Mouse (Mus musculus) inflammation-experienced regulatory T-cells, adult 6 months (primary cell): ENCODE data around the gene Krtap28-13. TPM values are rescaled to one million over a fixed set of nuclear protein-coding genes. Genes with fewer than 3 reads are reported as not detected.

Experiments used
- ATAC-seq: one replicate; pipeline ENCODE4 v1.8.0; 2017
- polyA plus RNA-seq, 3 experiments: library from polyadenylated mRNA; unstranded; fragments of 100-300 nt; shearing (Covaris generic); gene quantifications; one replicate each; pipeline ENCODE4 v1.2.1; 2017

Gene Krtap28-13
- polyA plus RNA-seq = not detected

DNA sequence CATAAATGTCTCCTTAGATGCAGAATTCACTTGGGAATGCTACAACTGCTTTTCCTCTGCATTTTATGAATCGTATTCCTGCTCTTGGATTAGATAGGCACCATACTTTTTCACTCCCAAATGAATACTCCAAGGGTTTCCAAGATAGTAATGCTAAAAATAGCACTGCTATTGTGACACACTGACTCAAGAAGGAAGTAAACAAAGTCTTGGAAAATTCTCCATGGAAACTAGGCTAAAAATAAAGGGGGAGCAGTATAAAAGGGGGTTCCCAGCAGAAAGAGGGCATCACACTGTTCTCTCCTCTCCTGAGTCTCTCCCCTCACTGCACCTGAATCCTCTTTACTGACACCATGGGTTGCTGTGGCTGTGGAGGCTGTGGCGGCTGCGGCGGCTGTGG is at the start of gene Krtap28-13:
Gene Krtap28-13, plus strand, starts transcription at position 288 of the 400 bp plus-strand sequence.
- no peak for ATAC-seq

GRCm38 (mm10) chr1:83014477-83014876 is 46.3 kb upstream of the Krtap28-13 start:
- no peak for ATAC-seq

DNA sequence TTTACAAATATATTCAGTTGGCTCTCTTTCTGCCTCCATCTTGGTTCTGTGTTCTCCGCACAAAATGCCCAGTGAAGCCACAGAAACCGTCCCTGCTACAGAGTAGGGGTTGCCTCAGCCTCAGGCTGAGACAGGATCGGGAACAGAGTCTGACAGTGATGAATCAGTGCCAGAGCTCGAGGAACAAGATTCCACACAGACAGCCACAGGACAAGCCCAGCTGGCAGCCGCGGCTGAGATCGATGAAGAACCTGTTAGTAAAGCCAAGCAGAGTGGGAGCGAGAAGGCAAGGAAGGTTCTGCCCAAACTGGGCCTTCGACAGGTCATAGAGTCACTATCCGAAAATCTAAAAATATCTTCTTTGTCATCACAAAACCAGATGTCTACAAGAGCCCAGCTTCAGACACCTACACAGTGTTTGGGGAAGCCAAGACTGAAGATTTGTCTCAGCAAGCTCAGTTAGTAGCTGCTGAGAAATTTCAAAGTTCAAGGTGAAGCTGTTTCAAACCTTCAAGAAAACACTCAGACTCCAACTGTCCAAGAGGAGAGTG is 45.3 kb upstream of the Krtap28-13 start:
- ATAC-seq = no peak

DNA sequence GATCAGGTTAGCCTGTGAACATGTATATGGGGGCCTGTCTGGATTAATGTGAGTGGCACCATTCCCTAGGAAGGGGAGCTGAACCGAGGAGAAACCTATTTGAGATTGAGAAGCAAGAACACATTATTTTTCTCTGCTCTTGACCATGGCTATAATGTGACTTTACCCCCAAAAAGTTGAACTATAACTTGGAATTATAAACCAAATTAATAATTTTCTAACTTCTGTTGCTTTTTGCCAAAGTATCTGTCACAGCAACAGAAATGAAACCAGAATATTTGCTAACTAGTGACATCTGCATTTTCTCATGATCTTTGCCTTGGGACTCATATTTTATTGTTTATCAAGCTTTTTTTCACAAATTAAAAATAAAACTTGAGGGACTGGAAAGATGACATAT is 44.2 kb upstream of the Krtap28-13 start:
- ATAC-seq = no peak

GRCm38 (mm10) chr1:83031950-83032349 is 28.8 kb upstream of the Krtap28-13 start:
- no peak for ATAC-seq

- ATAC-seq = no peak
These were observed 28.2 kb upstream of the Krtap28-13 start for GRCm38 (mm10) chr1:83032508-83032907.

GRCm38 (mm10) chr1:83034509-83034908 is 26.2 kb upstream of the Krtap28-13 start:
- no peak for ATAC-seq

GRCm38 (mm10) chr1:83036892-83037667 is 23.6 kb upstream of the Krtap28-13 start:
- no peak for ATAC-seq

- ATAC-seq = no peak
These were observed 22.5 kb upstream of the Krtap28-13 start, which contains the start of gene Slc19a3 for GRCm38 (mm10) chr1:83038109-83038672. Gene Slc19a3, minus strand, starts transcription at chr1:83038448.

GRCm38 (mm10) chr1:83039080-83039479 is 21.6 kb upstream of the Krtap28-13 start:
- ATAC-seq = no peak

DNA sequence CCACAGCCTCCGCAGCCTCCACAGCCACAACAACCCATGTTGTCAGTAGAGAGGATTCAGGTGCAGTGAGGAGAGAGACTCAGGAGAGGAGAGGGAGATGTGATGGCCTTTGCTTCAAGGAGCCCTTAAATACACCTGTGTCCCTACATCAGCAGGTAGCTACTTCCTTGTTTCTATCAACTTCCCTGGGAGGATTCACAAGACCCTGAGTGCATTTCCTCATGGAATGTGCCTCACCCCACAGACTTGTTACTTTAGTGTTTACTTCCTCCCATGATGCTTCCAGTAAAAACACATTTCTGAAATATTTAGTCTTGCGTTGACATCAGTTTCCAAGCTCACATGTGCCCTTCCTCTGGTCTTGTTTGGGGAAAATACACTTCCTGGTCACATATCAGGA is 18.4 kb upstream of the Krtap28-13 start, which contains the start of gene Krtap28-10:
Gene Krtap28-10, minus strand, starts transcription at position 101 of the 400 bp plus-strand sequence.
- no peak for ATAC-seq

- ATAC-seq = no peak
These were observed 15.8 kb upstream of the Krtap28-13 start, which contains the start of gene Gm47969 for GRCm38 (mm10) chr1:83044882-83045427. Gene Gm47969, plus strand, starts transcription at chr1:83044932.

DNA sequence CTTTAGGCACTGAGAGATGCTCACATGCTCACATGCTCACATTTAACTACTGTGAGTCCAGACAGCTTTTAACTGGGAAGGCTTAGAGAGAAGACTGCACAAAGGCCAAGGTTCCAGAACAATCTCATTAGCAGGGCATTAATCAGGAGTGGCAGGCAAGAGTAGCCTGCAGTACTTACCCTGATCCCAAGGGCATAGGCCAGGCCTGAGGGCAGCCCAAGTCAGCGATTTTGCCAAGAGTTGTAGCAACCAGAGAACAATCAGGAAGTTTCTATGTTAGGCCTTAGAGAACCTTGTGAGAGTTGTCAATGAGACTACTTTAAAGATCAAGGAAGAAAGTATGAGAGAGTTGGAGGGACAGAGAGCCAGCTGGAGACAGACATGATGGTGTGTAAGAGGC is 2.2 kb upstream of the Krtap28-13 start:
- ATAC-seq = no peak

GRCm38 (mm10) chr1:83059278-83059677 is 1.5 kb upstream of the Krtap28-13 start, which contains the start of gene A030005K14Rik:
Gene A030005K14Rik, minus strand, starts transcription at chr1:83059378.
- no peak for ATAC-seq

GRCm38 (mm10) chr1:83064851-83065250 is 4.1 kb downstream of the Krtap28-13 start:
- ATAC-seq = peak; percentile 65

DNA sequence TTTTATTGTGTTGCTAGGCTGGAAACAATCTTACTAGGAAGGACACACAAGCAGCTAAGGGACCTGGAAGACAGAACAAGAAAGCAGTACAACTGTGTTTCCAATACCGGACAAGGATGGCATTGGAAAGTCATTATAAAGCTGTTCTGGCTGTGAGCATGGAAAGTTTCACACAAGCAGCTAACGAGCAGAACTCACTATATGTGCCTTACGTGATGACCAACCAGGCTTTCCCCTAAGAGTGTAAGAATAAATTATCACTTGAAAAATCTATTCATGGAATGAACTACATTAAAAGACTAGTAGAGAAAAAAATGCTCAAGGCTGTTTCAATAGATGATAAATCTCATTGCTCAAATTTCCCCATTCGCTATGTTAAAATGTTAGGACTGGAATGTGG is 5.8 kb downstream of the Krtap28-13 start:
- ATAC-seq = no peak

DNA sequence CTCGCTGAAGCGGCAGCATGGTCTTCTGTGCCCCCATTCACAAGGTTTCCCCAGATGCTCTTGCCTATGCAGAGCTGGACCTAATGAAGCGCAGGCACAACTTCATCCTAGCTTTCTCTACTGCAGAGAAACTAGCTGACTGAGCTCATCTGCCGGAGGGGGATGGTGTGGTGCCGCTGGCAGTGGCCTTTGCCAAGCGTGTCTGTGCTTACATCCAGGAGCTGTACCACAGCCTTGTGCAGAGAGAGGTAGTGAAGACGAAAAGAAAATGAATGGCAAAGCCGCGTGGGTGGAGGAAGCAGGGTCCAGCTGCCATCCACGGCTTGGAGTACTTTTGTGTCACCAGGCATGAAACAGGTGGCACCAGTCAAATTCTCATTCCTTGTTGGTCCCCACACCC is 6.5 kb downstream of the Krtap28-13 start:
- ATAC-seq = no peak

DNA sequence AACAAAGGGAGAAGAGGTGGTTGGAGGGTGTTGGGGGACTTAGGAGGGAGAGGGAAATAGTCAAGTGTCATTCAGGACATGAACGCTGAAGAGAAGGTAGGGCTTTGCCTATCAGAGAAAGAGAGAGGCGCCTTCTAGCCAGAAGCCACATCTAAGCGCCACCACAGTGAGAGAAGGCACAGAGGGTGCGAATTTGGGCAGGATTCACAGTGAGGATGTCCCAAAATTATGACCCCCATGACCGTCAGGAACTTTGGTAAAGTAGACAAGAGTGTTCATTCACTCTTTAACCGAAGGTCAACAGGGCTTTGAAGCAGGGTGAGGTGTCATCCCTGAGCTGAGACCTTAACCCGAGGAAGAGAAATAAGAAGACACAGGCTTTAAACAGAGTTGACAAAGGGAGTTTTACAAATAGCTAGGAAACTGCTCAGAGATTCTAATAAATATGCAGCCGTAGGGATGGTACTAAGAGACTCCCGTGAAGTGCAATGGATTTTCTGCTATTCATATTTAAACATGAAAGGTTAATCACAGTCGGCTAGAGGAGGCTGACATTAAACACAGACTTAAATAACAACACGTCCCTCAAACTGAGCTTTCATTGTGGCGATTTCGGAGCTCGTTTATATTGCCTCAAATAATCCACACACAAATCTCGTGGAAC is 14.9 kb downstream of the Krtap28-13 start:
- ATAC-seq = no peak

DNA sequence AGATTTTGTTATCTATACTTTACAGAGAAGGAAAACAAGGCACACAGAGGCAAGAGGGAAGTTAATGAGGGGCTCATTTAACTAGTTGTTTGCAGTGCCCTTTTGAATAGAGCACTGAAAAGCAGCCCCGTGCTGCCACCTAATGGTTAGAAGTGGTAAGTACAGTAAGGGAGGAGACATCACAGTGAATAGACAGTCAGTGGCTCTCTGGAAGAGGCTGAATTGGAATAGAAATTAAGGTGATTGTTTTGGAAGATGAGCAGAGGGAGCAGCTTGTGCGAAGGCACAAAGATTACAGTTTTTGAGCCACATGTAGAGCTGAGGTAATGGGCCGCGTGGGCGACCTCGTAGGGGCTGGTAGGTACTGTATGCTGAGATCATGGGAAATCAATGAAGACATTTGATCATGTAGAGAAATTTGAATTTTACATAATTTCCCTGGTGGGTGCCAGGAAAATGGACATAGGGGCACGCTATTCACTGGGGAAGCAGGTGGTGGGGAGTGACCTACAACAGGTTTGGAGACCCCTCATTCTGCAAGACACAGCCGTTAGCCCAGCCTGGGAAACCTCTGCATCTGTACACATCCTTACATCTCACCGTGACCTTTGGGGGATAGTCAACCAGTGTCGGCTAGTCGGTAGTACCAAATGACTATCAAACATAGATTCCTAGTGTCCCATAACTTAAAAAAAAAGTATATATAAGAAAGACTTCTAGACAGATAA is 15.6 kb downstream of the Krtap28-13 start:
- peak; percentile 55 for ATAC-seq

- ATAC-seq = peak; percentile 59
These were observed 16.3 kb downstream of the Krtap28-13 start for GRCm38 (mm10) chr1:83077016-83077415.

DNA sequence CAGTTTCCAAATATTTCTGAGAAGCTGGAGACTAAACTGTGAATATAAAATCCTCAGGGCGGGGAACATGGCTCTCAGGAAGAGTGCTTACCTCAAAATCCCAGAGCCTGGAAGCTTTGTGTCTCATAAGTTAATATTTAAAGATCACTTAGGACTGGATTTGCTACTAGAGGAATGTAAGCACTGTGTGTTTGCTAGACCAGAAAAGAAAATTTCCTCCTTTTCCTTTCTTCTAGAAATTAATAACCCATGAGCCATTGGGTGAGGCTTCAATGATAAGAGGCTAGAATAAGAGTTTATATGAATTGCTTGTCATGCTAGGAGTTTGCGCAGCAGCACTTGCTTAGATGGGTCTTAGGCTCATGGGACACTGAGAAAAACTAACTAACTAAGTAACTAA is 24.1 kb downstream of the Krtap28-13 start:
- ATAC-seq = no peak

DNA sequence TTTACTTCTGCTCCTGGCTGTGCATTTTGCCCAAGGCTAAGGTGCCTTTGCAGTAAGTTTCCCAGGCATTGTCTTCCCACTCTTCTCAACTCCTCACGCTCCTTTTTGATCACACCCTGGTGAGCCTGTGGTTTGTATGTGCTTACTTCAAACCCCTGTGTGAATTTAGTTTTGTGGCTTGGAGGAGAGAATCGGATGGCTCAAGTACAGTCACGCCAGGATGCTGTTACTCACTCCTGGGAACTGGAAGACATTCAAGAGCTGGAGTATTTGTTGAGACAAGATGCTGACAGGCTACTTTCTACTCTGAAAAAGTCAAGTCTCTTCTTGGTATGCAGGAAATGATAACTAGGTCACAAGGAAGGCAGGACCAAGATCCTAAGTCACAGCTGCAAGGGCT is 30.5 kb downstream of the Krtap28-13 start:
- ATAC-seq = peak; percentile 48
